20 mouse cellular contexts compared by ENCODE assay signal in the genomic region with DNA sequence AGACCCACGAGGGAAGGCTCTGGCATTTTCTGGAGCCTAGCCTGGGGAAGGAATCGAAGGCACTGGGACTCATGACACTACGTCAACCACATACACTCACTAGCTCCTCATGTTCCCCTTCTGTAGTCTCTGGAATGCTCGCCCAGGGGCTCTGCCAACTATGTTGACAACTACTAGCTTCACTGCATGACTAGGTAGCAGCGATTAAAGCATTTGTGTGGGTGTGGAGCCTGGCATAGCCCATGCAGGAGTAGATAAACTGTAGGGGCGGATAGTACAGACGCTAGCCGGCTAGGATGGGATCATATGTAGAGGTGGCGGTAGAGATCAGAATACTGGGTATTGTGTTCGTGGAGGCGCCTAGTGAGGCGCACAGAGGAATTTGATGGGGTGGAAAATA. TPM values are rescaled to one million over a fixed set of nuclear protein-coding genes. Genes with fewer than 3 reads are reported as not detected.
DNase-seq lines count a peak whose midpoint lies in the region; ATAC-seq and TF ChIP-seq lines count a peak whose summit lies in the region.
"Had no signal": no experiment of that assay in that cellular context is flagged by ENCODE, and none has a peak within 500 bp of the region (broad histone marks: within the 10 kb centered on the region; RNA-seq: fewer than 3 reads in every experiment).

No protein-coding gene starts in this region.

- TF ChIP-seq CTCF in kidney, postnatal 0 days (IDR thresholded peaks at IDR 0.05; ENCODE audit: low read depth): no peak
- TF ChIP-seq CTCF in bone marrow, adult 2 months (IDR thresholded peaks at IDR 0.05; ENCODE audit: control insufficient read depth, insufficient read depth, low read length): no peak

- no peak overlapping the region for H3K9ac ChIP-seq in kidney, postnatal 0 days (ENCODE audit: low read depth, low read length)
- H3K9ac ChIP-seq in midbrain, embryonic 11.5 days (ENCODE audit: low read length): no peak overlapping the region
- H3K9ac ChIP-seq: forebrain, embryonic 12.5 days had no signal

- no peak overlapping the region for H3K4me2 ChIP-seq in kidney, postnatal 0 days (ENCODE audit: low read length)
- no peak overlapping the region for H3K4me2 ChIP-seq in midbrain, embryonic 11.5 days
- H3K4me2 ChIP-seq: forebrain, embryonic 12.5 days had no signal

- DNase-seq in kidney, postnatal 0 days (ENCODE audit: low spot score): peak; percentile 66
- DNase-seq in kidney, postnatal 14 days: no peak
- DNase-seq in midbrain, embryonic 11.5 days (ENCODE audit: low spot score, missing footprints): peak; percentile 78
- no peak for DNase-seq in midbrain, embryonic 10.5 days (ENCODE audit: low spot score)
- peak; percentile 31 to 45 for DNase-seq in layer of hippocampus, postnatal 36 days
- DNase-seq in urinary bladder, postnatal 14 days (ENCODE audit: low spot score): no peak
- DNase-seq: adrenal gland, postnatal 14 days; cerebellum, adult 11-12 months; cerebellum, postnatal 25 days; embryo, embryonic 11 days; gastrocnemius, postnatal 25 days; kidney, adult 18-20 months; kidney, postnatal 10 days; lung, postnatal 10 days had no signal

- no peak for TF ChIP-seq POLR2A in bone marrow, adult 2 months (IDR thresholded peaks at IDR 0.05; ENCODE audit: borderline replicate concordance, control insufficient read depth, low read depth, low read length)

- H3K4me1 ChIP-seq in kidney, postnatal 0 days (replicated peaks; ENCODE audit: insufficient read depth, low read length): no peaks in the 10 kb centered on the region
- H3K4me1 ChIP-seq in midbrain, embryonic 11.5 days (ENCODE audit: control insufficient read depth, insufficient read depth, low read length): no peaks in the 10 kb centered on the region
- peaks cover 9% of the 10 kb centered on the region for H3K4me1 ChIP-seq in midbrain, embryonic 10.5 days
- peaks cover 6% of the 10 kb centered on the region; the same call in 1 of the 2 replicates for H3K4me1 ChIP-seq in bone marrow, adult 2 months (ENCODE audit: control insufficient read depth, insufficient read depth, low read length)

- H3K27me3 ChIP-seq in kidney, postnatal 0 days (ENCODE audit: insufficient read depth, low read length): no peaks in the 10 kb centered on the region
- H3K27me3 ChIP-seq in midbrain, embryonic 11.5 days (ENCODE audit: control insufficient read depth, insufficient read depth, low read length): no peaks in the 10 kb centered on the region
- H3K27me3 ChIP-seq in midbrain, embryonic 10.5 days (ENCODE audit: low read depth, poor library complexity, severe bottlenecking): peaks cover 22% of the 10 kb centered on the region
- H3K27me3 ChIP-seq: forebrain, embryonic 12.5 days had no signal

- no peak overlapping the region for H3K4me3 ChIP-seq in kidney, postnatal 0 days (replicated peaks; ENCODE audit: low read depth, low read length)
- H3K4me3 ChIP-seq in midbrain, embryonic 11.5 days (ENCODE audit: low read depth, low read length): no peak overlapping the region
- no peak overlapping the region for H3K4me3 ChIP-seq in midbrain, embryonic 10.5 days
- no peak overlapping the region for H3K4me3 ChIP-seq in bone marrow, adult 2 months (replicated peaks; ENCODE audit: control insufficient read depth, low read depth, low read length)
- H3K4me3 ChIP-seq: forebrain, embryonic 12.5 days; megakaryocyte, embryonic 14.5 days had no signal

- no peaks in the 10 kb centered on the region for H3K9me3 ChIP-seq in kidney, postnatal 0 days (replicated peaks; ENCODE audit: low read length)
- no peaks in the 10 kb centered on the region for H3K9me3 ChIP-seq in midbrain, embryonic 11.5 days (ENCODE audit: control insufficient read depth, low read length)
- no peaks in the 10 kb centered on the region for H3K9me3 ChIP-seq in midbrain, embryonic 10.5 days (replicated peaks)
- H3K9me3 ChIP-seq: forebrain, embryonic 12.5 days; megakaryocyte, embryonic 14.5 days had no signal

- no peaks in the 10 kb centered on the region for H3K36me3 ChIP-seq in kidney, postnatal 0 days (ENCODE audit: insufficient read depth, low read length)
- no peaks in the 10 kb centered on the region for H3K36me3 ChIP-seq in midbrain, embryonic 11.5 days (ENCODE audit: control insufficient read depth, insufficient read depth, low read length)
- H3K36me3 ChIP-seq in midbrain, embryonic 10.5 days: no peaks in the 10 kb centered on the region
- H3K36me3 ChIP-seq: forebrain, embryonic 12.5 days had no signal

- WGBS in kidney, postnatal 0 days: 66% methylated on average over 12 of the region's 12 CpGs
- WGBS in midbrain, embryonic 11.5 days: 92% methylated on average over 12 of the region's 12 CpGs
- 91% methylated on average over 12 of the region's 12 CpGs for WGBS in midbrain, embryonic 10.5 days
- WGBS in bone marrow, adult 2 months: 74% methylated on average over 12 of the region's 12 CpGs

- no peak; the same call in 1 of the 2 replicates for ATAC-seq in kidney, postnatal 0 days (replicated peaks; ENCODE audit: low FRiP score, low read depth)
- no peak for ATAC-seq in midbrain, embryonic 11.5 days (ENCODE audit: low FRiP score)
- ATAC-seq in activated CD4-positive, CD25-positive, alpha-beta regulatory T cell, adult 4 months: no peak

- H3K27ac ChIP-seq in kidney, postnatal 0 days: no peak overlapping the region
- H3K27ac ChIP-seq in midbrain, embryonic 11.5 days (ENCODE audit: low read depth, low read length): no peak overlapping the region
- no peak overlapping the region for H3K27ac ChIP-seq in midbrain, embryonic 10.5 days (replicated peaks)
- H3K27ac ChIP-seq in bone marrow, adult 2 months (ENCODE audit: control insufficient read depth, insufficient read depth, low read depth, low read length, poor library complexity): peak overlapping the region; percentile 30; the same call in 1 of the 2 replicates
- H3K27ac ChIP-seq: forebrain, embryonic 12.5 days; stomach, postnatal 0 days had no signal

RNA-seq across cellular contexts. Expression of a gene that starts 45.5 kb away (rescaled TPM):
- 5.6 and 6.1 TPM in 2 replicates for polyA plus RNA-seq in kidney, postnatal 0 days (2015; fragmentation: Nextera tagmentation; extraction: Ambion mirVana)
- 0.96 and 1.0 TPM in 2 replicates for polyA plus RNA-seq in midbrain, embryonic 11.5 days (2014; fragmentation: Nextera tagmentation; extraction: Ambion mirVana)
- 0.53 and 0.75 TPM in 2 replicates for polyA plus RNA-seq in midbrain, embryonic 10.5 days (2016; fragmentation: Nextera tagmentation; extraction: Ambion mirVana)
- polyA plus RNA-seq in bone marrow, adult 2 months (2011; ENCODE audit: insufficient read depth, insufficient read length, low replicate concordance, missing spikeins): 3.3 and 4.0 TPM in 2 replicates
- total RNA-seq in layer of hippocampus, postnatal 36 days (2021): 10 to 100 TPM in 1 of 2 experiments, 1 to 10 TPM in 1; 8.8 to 12.0 TPM
- polyA plus RNA-seq in activated CD4-positive, CD25-positive, alpha-beta regulatory T cell, adult 4 months (2017; shearing (Covaris generic)): under 1 TPM; 0.25 to 0.46 TPM

RNA-seq across cellular contexts. Expression of a gene that starts 54.0 kb away (rescaled TPM):
- 7.5 and 7.8 TPM in 2 replicates for polyA plus RNA-seq in kidney, postnatal 0 days (2015; fragmentation: Nextera tagmentation; extraction: Ambion mirVana)
- polyA plus RNA-seq in midbrain, embryonic 11.5 days (2014; fragmentation: Nextera tagmentation; extraction: Ambion mirVana): 0.98 and 1.0 TPM in 2 replicates
- 0.64 and 1.2 TPM in 2 replicates for polyA plus RNA-seq in midbrain, embryonic 10.5 days (2016; fragmentation: Nextera tagmentation; extraction: Ambion mirVana)
- polyA plus RNA-seq in bone marrow, adult 2 months (2011; ENCODE audit: insufficient read depth, insufficient read length, low replicate concordance, missing spikeins): 3.0 and 3.2 TPM in 2 replicates
- under 1 TPM; 0.42 to 0.61 TPM for total RNA-seq in layer of hippocampus, postnatal 36 days (2021)
- 1 to 10 TPM; 1.3 to 1.5 TPM for polyA plus RNA-seq in activated CD4-positive, CD25-positive, alpha-beta regulatory T cell, adult 4 months (2017; shearing (Covaris generic))
- polyA plus RNA-seq: C2C12 had no signal

Comparison
In these comparisons a context has a peak if more than half of its experiments do, and no peak if none do; other contexts are left out.
1. DNase-seq: peak in kidney, postnatal 0 days (single experiment), midbrain, embryonic 11.5 days (single experiment) and layer of hippocampus, postnatal 36 days (2 of 2); none in kidney, postnatal 14 days (single experiment), midbrain, embryonic 10.5 days (single experiment) and urinary bladder, postnatal 14 days (single experiment).